Mouse (Mus musculus): ENCODE data around the gene Mical2. TPM values are rescaled to one million over a fixed set of nuclear protein-coding genes. Genes with fewer than 3 reads are reported as not detected.

Gene Mical2
- polyA plus RNA-seq, 1 experiment from 2014 or later = 1.5 TPM

GRCm38 (mm10) chr7:112215871-112216270 lies 9.8 kb upstream of the Mical2 start:
- Histone ChIP-seq H3K4me3 (replicated peaks) (no peak overlapping the region), H3K4me1 (replicated peaks) (peaks cover 13% of the 10 kb centered on the region), H3K9ac (replicated peaks) (no peak overlapping the region), H3K9me3 (no peaks in the 10 kb centered on the region), H3K27me3 (0 out of 2 replicates have a peak, but pooled peaks cover 3% of the 10 kb centered on the region), H3K4me2 (replicated peaks) (no peak overlapping the region), H3K27ac (no peak overlapping the region), H3K36me3 (no peaks in the 10 kb centered on the region)
- no peak for ATAC-seq
- 78% methylated on average over 3 of the region's 3 CpGs for WGBS

GRCm38 (mm10) chr7:112216720-112217119 lies 8.9 kb upstream of the Mical2 start:
- Histone ChIP-seq H3K9me3 (no peaks in the 10 kb centered on the region), H3K4me3 (replicated peaks) (no peak overlapping the region), H3K36me3 (no peaks in the 10 kb centered on the region), H3K27me3 (no peaks in the 10 kb centered on the region), H3K4me2 (replicated peaks) (no peak overlapping the region), H3K4me1 (replicated peaks) (peaks cover 13% of the 10 kb centered on the region), H3K9ac (replicated peaks) (no peak overlapping the region), H3K27ac (no peak overlapping the region)
- WGBS = 65% methylated on average over 5 of the region's 5 CpGs
- ATAC-seq = no peak

- Histone ChIP-seq H3K4me1 (replicated peaks) (peaks cover 13% of the 10 kb centered on the region), H3K4me2 (replicated peaks) (no peak overlapping the region), H3K4me3 (replicated peaks) (no peak overlapping the region), H3K9ac (replicated peaks) (no peak overlapping the region), H3K9me3 (no peaks in the 10 kb centered on the region), H3K36me3 (no peaks in the 10 kb centered on the region), H3K27me3 (no peaks in the 10 kb centered on the region), H3K27ac (no peak overlapping the region)
- WGBS = 53% methylated on average over 6 of the region's 6 CpGs
- ATAC-seq = no peak
These were observed 8.4 kb upstream of the Mical2 start for GRCm38 (mm10) chr7:112217208-112217607.

- Histone ChIP-seq H3K27ac (no peak overlapping the region), H3K27me3 (peaks cover 47% of the 10 kb centered on the region), H3K9ac (replicated peaks) (no peak overlapping the region), H3K36me3 (no peaks in the 10 kb centered on the region), H3K4me2 (replicated peaks) (no peak overlapping the region), H3K4me1 (replicated peaks) (peaks cover 17% of the 10 kb centered on the region), H3K9me3 (no peaks in the 10 kb centered on the region), H3K4me3 (replicated peaks) (no peak overlapping the region)
- no peak for ATAC-seq
- WGBS = 70% methylated on average over 7 of the region's 7 CpGs
These were observed 2.7 kb upstream of the Mical2 start for GRCm38 (mm10) chr7:112222733-112223524.

- H3K4me1 ChIP-seq (replicated peaks) = peaks cover 20% of the 10 kb centered on the region
- H3K27ac ChIP-seq = no peak overlapping the region
- no peaks in the 10 kb centered on the region for H3K36me3 ChIP-seq
- no peak overlapping the region for H3K4me3 ChIP-seq (replicated peaks)
- no peaks in the 10 kb centered on the region for H3K9me3 ChIP-seq
- peaks cover 48% of the 10 kb centered on the region for H3K27me3 ChIP-seq
- 72% methylated on average over 12 of the region's 12 CpGs for WGBS
- H3K9ac ChIP-seq (replicated peaks) = no peak overlapping the region
- ATAC-seq = no peak
- 0 out of 2 replicates have a peak overlapping the region, but pooled peaks have one; percentile 98 for H3K4me2 ChIP-seq (replicated peaks)
These were observed 802 bp upstream of the Mical2 start for GRCm38 (mm10) chr7:112224854-112225253.

- H3K4me2 ChIP-seq (replicated peaks) = peak overlapping the region; percentile 98
- H3K4me1 ChIP-seq (replicated peaks) = peaks cover 20% of the 10 kb centered on the region
- 4% methylated on average over 24 of the region's 24 CpGs for WGBS
- H3K4me3 ChIP-seq (replicated peaks) = peak overlapping the region; percentile 66
- no peaks in the 10 kb centered on the region for H3K36me3 ChIP-seq
- H3K9me3 ChIP-seq = no peaks in the 10 kb centered on the region
- H3K9ac ChIP-seq (replicated peaks) = peak overlapping the region; percentile 69
- peak; percentile 19; the same call in 1 of the 2 replicates for ATAC-seq
- H3K27me3 ChIP-seq = peaks cover 51% of the 10 kb centered on the region
- no peak overlapping the region for H3K27ac ChIP-seq
These were observed 1.0 kb downstream of the Mical2 start for GRCm38 (mm10) chr7:112226446-112227265.

- Histone ChIP-seq H3K4me2 (replicated peaks) (peak overlapping the region; percentile 98), H3K9ac (replicated peaks) (0 out of 2 replicates have a peak overlapping the region, but pooled peaks have one; percentile 10), H3K27me3 (peaks cover 54% of the 10 kb centered on the region), H3K27ac (no peak overlapping the region), H3K4me3 (replicated peaks) (no peak overlapping the region), H3K4me1 (replicated peaks) (peaks cover 20% of the 10 kb centered on the region), H3K9me3 (no peaks in the 10 kb centered on the region), H3K36me3 (no peaks in the 10 kb centered on the region)
- ATAC-seq = no peak
- 11% methylated on average over 6 of the region's 6 CpGs for WGBS
These were observed 1.6 kb downstream of the Mical2 start for GRCm38 (mm10) chr7:112227266-112227562.

GRCm38 (mm10) chr7:112228827-112229498 lies 3.3 kb downstream of the Mical2 start:
- H3K4me1 ChIP-seq (replicated peaks) = peaks cover 31% of the 10 kb centered on the region
- 47% methylated on average over 20 of the region's 20 CpGs for WGBS
- no peaks in the 10 kb centered on the region for H3K9me3 ChIP-seq
- H3K27ac ChIP-seq = no peak overlapping the region
- H3K4me2 ChIP-seq (replicated peaks) = peak overlapping the region; percentile 26
- no peaks in the 10 kb centered on the region for H3K36me3 ChIP-seq
- H3K4me3 ChIP-seq (replicated peaks) = no peak overlapping the region
- peaks cover 38% of the 10 kb centered on the region for H3K27me3 ChIP-seq
- peak overlapping the region; percentile 19; the same call in 1 of the 2 replicates for H3K9ac ChIP-seq (replicated peaks)
- ATAC-seq = no peak

- no peak overlapping the region for H3K9ac ChIP-seq (replicated peaks)
- 85% methylated on average over 7 of the region's 7 CpGs for WGBS
- H3K4me1 ChIP-seq (replicated peaks) = peaks cover 20% of the 10 kb centered on the region
- no peak overlapping the region for H3K27ac ChIP-seq
- H3K27me3 ChIP-seq = peaks cover 20% of the 10 kb centered on the region
- ATAC-seq = no peak
- H3K36me3 ChIP-seq = no peaks in the 10 kb centered on the region
- no peak overlapping the region for H3K4me2 ChIP-seq (replicated peaks)
- H3K4me3 ChIP-seq (replicated peaks) = no peak overlapping the region
- H3K9me3 ChIP-seq = no peaks in the 10 kb centered on the region
These were observed 6.1 kb downstream of the Mical2 start for GRCm38 (mm10) chr7:112231731-112232130.

- 26% methylated on average over 7 of the region's 7 CpGs for WGBS
- Histone ChIP-seq H3K27me3 (peaks cover 6% of the 10 kb centered on the region; the same call in 1 of the 2 replicates), H3K4me1 (replicated peaks) (peaks cover 20% of the 10 kb centered on the region), H3K4me3 (replicated peaks) (no peak overlapping the region), H3K27ac (no peak overlapping the region), H3K4me2 (replicated peaks) (no peak overlapping the region), H3K36me3 (no peaks in the 10 kb centered on the region), H3K9me3 (no peaks in the 10 kb centered on the region), H3K9ac (replicated peaks) (no peak overlapping the region)
- ATAC-seq = peak; percentile 53; the same call in 1 of the 2 replicates
These were observed 7.8 kb downstream of the Mical2 start for GRCm38 (mm10) chr7:112233345-112234005.

- Histone ChIP-seq H3K27ac (no peak overlapping the region), H3K4me3 (replicated peaks) (no peak overlapping the region), H3K27me3 (peaks cover 6% of the 10 kb centered on the region; the same call in 1 of the 2 replicates), H3K36me3 (no peaks in the 10 kb centered on the region), H3K9me3 (no peaks in the 10 kb centered on the region), H3K4me1 (replicated peaks) (peaks cover 18% of the 10 kb centered on the region), H3K4me2 (replicated peaks) (no peak overlapping the region), H3K9ac (replicated peaks) (no peak overlapping the region)
- 81% methylated on average over 4 of the region's 4 CpGs for WGBS
- ATAC-seq = no peak
These were observed 8.8 kb downstream of the Mical2 start for GRCm38 (mm10) chr7:112234410-112234809.

Measured in midbrain, embryonic 13.5 days (tissue).